Mouse (Mus musculus): ENCODE data around the gene Slc35b1.

Slc35b1 gene

DNA sequence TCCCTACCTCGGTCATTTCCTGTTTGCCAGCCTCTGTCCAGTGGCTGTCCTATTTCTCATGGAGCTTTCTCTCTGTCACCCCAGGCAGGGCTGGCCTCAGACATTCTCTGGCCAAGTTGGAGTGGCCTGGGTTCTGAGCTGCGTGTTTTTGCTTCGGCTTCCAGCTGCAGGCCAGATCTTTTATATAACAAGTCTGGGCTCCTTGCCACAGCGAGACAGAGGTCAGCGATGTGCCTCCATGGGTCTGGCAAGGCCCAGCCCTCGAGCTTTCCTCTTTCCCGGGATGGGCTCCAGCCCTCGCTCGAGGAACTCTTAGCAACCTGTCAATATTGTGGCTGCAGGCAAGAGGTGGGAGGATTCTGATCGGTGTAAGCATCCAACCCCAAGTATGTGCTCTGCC is 18.9 kb upstream of the Slc35b1 start:
- WGBS, result 40% methylated on average over 10 of the region's 10 CpGs

- WGBS, result 72% methylated on average over 6 of the region's 6 CpGs
Observed at GRCm38 (mm10) chr11:95366280-95366897, 18.1 kb upstream of the Slc35b1 start.

DNA sequence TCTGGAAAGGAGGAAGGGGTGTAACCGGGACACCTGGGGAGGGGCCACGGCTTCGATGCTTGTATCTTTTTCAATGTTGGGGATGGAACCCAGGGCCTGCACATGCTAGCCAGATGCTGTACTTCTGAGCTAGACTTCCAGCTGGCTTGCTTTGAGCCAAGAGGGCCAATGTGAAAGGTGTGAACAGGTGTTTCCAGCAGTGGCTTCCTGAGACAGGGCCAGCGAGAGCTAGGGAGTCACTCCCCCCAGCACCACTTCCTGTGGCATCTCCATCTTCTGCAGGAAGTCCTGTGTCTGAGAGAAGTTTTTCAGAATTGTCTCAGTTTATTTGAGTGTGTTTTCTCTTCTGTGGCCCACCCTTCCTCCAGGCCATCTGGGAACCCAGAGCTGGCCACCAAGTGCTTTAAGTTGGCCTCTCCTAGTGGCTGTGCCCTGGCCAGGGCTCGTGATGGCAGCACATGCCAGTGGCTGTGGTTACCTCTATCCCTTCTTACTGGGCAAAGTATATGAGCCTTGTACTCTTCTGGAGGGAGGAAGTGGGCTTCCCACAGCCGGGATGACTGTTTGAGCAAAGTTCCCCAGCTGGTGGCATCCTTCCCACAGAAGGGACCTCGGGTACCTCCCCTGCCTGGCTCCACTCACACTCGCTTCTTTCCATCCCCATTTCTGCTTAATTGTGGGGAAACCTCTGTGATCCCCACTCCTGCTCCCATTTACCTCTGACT is 17.3 kb upstream of the Slc35b1 start:
- 73% methylated on average over 8 of the region's 8 CpGs for WGBS

DNA sequence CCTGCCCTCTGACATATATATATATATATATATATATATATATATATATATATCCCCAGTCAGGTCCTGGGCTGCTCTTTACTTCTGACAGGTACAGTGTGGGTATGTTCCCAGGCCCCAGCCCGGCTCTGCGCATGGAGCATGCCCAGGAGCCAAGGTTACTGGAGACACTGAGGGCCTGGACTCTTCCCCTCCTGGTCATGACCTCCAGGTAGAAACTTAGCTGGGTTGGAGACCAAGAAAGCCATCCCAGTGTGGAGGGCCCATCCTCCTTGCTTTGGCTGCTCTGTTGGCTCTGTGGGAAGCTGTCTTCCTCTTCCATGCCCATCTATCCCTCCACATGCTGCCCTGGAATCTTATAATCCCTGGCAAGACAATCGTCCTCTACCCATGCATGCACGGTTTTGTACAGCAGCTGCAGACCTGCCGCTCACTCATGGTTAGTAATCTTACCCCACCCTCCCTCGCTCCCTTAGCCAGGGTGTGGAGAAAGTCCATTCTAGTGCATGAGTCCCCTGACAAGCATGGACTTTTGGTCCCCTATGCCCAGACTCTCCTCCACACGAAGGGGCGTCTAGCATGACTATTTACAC is 16.2 kb upstream of the Slc35b1 start:
- WGBS, result 93% methylated on average over 8 of the region's 8 CpGs

DNA sequence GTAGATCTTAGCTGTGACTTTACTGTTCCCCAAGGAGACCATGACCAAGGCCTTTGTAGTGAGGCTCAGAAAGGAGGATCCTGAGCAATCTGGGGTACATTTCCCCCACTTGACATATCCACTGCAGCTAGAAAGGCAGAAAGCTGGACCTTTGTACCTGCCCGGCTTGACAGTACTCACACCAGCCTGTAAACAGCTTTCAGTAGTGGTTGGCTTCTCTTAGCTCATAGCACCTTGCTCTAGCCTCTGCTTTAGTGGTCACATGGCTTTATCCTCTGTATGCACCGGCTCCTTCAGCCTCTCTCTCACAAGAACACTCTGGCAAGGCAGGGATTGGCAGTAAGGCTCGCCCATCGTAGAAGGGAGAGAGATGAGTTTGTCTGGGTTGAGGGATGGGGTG is 15.6 kb upstream of the Slc35b1 start:
- 96% methylated on average over 4 of the region's 4 CpGs for WGBS

GRCm38 (mm10) chr11:95369964-95370890 is 14.3 kb upstream of the Slc35b1 start:
- WGBS, result 43% methylated on average over 15 of the region's 15 CpGs

DNA sequence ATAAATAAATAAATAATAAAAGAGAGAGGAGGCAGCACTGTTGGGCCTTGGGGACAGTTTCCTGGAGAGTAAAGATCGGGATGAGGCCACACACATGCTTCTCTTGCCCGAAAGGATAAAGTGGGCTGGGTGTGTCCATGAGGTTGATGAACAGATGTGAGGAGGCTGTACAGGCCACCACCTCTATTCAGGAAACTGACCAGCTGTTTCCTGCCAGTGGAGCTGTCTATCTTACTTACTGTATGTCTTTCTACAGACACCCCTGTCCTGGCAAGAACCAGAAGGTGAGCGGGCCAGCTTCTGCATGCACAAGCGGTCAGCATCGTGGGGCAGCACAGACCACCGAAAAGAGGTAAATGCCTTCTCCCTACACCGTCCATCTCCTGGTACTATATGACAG is 13.3 kb upstream of the Slc35b1 start:
- whole genome bisulfite sequencing, result 96% methylated on average over 7 of the region's 7 CpGs

GRCm38 (mm10) chr11:95378926-95379325 is 5.6 kb upstream of the Slc35b1 start:
- WGBS, result 57% methylated on average over 9 of the region's 9 CpGs

DNA sequence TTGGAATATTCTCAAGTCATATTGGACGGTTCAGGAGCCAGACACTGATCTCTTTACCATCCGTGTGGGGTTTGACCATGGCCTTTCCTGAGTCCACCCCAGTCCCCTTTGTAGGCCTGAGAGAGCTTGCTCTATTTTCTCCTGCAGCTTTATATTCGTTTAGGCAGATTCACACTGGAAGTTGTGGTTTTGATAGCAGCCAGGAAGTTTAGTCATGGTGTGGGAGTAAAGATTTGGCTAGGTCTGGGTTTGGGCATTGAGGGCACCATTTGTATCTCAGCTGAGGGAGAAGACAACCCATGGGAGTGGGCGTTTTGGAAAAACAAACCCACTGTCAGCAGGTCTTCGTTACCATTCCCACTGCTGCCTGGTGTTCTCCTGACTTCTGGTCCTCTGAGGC is 4.9 kb upstream of the Slc35b1 start:
- 53% methylated on average over 5 of the region's 5 CpGs for WGBS

GRCm38 (mm10) chr11:95380711-95381110 is 3.8 kb upstream of the Slc35b1 start:
- 94% methylated on average over 7 of the region's 7 CpGs for WGBS

DNA sequence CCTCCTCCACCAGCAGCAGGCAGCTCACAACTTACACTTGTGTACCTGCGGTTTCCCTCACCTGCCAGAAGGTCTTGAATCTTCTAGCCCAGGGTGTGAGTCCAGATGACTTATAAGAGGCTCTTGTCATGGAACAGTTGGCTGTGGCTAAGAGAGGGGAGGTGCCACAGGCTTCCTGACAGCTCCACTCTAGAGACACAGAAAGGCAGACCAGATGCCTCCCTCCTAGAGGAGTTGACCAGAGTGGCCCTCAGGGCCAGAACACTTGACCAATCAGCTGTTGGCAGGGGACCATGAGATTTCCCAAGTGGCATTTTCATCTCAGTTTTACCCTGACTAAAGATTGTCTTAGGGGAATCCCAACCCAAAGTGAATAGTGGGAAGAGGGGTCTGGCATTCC is 3.3 kb upstream of the Slc35b1 start:
- 100% methylated on average over 1 of the region's 1 CpGs for WGBS

DNA sequence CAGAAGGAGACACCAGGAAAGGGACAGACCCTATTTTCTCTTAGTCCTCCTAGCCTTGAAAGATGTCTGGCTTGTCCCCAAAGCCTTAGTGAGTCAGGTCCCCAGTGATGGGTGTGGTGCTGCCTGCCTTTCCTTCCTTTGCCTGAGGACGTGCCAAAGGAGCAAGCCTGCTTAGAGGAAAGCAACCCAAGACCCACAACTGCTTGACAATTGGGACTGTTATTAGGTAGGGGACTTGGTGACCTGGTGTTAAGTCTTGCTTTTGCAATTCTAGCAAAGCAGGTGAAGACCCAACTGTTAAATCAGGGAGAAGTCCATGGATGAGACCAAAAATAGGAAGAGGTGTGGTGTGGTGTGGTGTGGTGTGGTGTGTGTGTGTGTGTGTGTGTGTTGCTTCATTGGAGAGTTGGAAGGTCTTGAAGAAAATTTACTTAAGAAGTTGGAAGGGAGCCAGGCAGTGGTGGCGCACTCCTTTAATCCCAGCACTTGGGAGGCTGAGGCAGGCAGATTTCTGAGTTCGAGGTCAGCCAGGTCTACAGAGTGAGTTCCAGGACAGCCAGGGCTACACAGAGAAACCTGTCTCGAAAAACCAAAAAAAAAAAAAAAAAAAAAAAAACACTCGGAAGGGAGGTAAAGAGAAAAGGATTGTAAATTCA is 1.0 kb upstream of the Slc35b1 start:
- WGBS, result 80% methylated on average over 5 of the region's 5 CpGs

- WGBS, result 33% methylated on average over 9 of the region's 9 CpGs
Observed at GRCm38 (mm10) chr11:95384004-95384318, 531 bp upstream of the Slc35b1 start.

GRCm38 (mm10) chr11:95384973-95385320 is 455 bp downstream of the Slc35b1 start:
- under 1% methylated on average over 14 of the region's 14 CpGs for WGBS

- 83% methylated on average over 7 of the region's 7 CpGs for WGBS
Observed at GRCm38 (mm10) chr11:95387354-95387753, 2.9 kb downstream of the Slc35b1 start.

GRCm38 (mm10) chr11:95389006-95389405 is 4.5 kb downstream of the Slc35b1 start:
- WGBS, result 64% methylated on average over 3 of the region's 3 CpGs

DNA sequence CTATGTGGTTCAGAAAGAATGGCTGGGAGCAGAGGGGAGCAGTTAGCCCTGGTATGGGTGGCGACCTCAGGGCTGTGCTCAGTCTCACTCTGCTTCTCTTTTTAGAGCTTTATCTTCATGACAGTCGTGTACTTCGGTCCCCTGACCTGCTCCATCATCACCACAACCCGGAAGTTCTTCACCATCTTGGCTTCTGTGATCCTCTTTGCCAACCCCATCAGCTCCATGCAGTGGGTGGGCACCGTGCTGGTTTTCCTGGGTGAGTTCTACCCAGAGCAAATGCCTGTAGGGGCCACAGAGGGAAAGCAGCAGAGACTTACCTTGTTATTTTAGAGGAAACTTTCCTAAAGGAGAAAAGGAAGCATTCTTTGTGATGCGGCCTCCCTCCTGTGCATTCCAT is 5.9 kb downstream of the Slc35b1 start:
- 78% methylated on average over 6 of the region's 6 CpGs for WGBS

GRCm38 (mm10) chr11:95391201-95391600 is 6.7 kb downstream of the Slc35b1 start:
- WGBS, result 56% methylated on average over 4 of the region's 4 CpGs

DNA sequence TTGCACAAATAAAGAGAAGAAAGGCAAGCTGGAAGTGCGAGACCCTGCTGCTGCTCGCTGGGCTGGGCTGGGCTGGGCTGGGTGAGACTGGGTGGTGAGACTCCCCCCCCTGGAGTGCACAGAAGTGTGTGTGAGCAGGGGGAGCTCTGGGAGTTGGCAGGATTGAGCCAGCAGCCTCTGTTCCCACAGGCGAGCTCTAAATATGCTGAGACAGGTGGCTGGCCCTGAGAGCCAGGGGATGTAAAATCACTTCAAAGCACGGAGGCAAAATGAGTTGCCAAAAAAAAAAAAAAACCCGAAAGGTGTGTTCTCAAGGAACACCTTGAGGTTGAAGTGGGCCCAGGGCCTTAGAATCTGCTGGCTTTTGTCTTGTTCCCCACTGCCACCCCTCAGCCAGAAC is 7.3 kb downstream of the Slc35b1 start:
- WGBS, result 37% methylated on average over 5 of the region's 5 CpGs

DNA sequence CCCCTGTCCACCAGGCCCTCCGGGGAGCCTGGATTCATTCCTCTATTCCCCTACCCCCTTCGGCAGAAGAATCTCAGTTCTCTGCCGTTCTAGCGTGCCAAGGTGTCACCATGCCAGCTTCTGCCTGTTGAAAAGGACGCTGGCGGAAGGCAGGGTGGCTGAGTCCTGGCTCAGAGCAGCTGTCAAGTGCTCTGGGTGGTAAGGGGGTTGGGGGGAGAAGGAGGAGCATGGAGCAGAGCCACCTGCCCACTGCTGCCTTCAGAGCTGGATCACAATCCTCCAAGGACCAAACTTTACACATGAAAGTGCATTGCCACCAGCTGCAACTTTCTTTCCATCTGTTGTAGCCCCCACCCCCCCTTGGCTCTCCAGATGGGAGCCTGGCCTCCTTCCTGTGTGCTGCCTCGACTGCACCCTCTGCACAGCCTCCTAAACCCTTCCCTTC is 7.8 kb downstream of the Slc35b1 start:
- WGBS, result 19% methylated on average over 7 of the region's 7 CpGs

GRCm38 (mm10) chr11:95392708-95393499 is 8.4 kb downstream of the Slc35b1 start:
- WGBS, result 64% methylated on average over 11 of the region's 11 CpGs
